Mouse (Mus musculus): Measurements from ENCODE around the gene Btbd9.
A peak's percentile ranks its signal among the peaks of the same experiment; 100 is the strongest.

The Btbd9 gene

GRCm38 (mm10) chr17:30215741-30216140, 360.5 kb downstream of the Btbd9 start:
- no peak for DNase-seq (ENCODE audit: low read depth, low spot score)

- DNase-seq (ENCODE audit: low read depth, low spot score): no peak
Observed at GRCm38 (mm10) chr17:30214393-30214792, 361.9 kb downstream of the Btbd9 start.

GRCm38 (mm10) chr17:30213371-30213770, 362.9 kb downstream of the Btbd9 start:
- DNase-seq (ENCODE audit: low read depth, low spot score): no peak

- DNase-seq (ENCODE audit: low read depth, low spot score): no peak
Observed at GRCm38 (mm10) chr17:30212647-30213046, 363.6 kb downstream of the Btbd9 start.

- DNase-seq (ENCODE audit: low read depth, low spot score): no peak
Observed at GRCm38 (mm10) chr17:30210936-30211335, 365.4 kb downstream of the Btbd9 start.

- DNase-seq (ENCODE audit: low read depth, low spot score): no peak
Observed at GRCm38 (mm10) chr17:30210262-30210661, 366.0 kb downstream of the Btbd9 start.

- DNase-seq (ENCODE audit: low read depth, low spot score): no peak
Observed at GRCm38 (mm10) chr17:30205062-30205825, 371.0 kb downstream of the Btbd9 start.

GRCm38 (mm10) chr17:30200283-30200682, 376.0 kb downstream of the Btbd9 start:
- no peak for DNase-seq (ENCODE audit: low read depth, low spot score)

- no peak for DNase-seq (ENCODE audit: low read depth, low spot score)
Observed at GRCm38 (mm10) chr17:30199374-30200247, 376.7 kb downstream of the Btbd9 start.

- DNase-seq (ENCODE audit: low read depth, low spot score): peak; percentile 30
Observed at GRCm38 (mm10) chr17:30198422-30198821, 377.9 kb downstream of the Btbd9 start.

GRCm38 (mm10) chr17:30197280-30198030, 378.8 kb downstream of the Btbd9 start:
- DNase-seq (ENCODE audit: low read depth, low spot score): no peak

GRCm38 (mm10) chr17:30196401-30197279, 379.6 kb downstream of the Btbd9 start:
- DNase-seq (ENCODE audit: low read depth, low spot score): no peak

GRCm38 (mm10) chr17:30195591-30196183, 380.6 kb downstream of the Btbd9 start:
- no peak for DNase-seq (ENCODE audit: low read depth, low spot score)

- DNase-seq (ENCODE audit: low read depth, low spot score): no peak
Observed at GRCm38 (mm10) chr17:30194629-30195445, 381.5 kb downstream of the Btbd9 start.

GRCm38 (mm10) chr17:30194091-30194490, 382.2 kb downstream of the Btbd9 start:
- no peak for DNase-seq (ENCODE audit: low read depth, low spot score)

GRCm38 (mm10) chr17:30193615-30194014, 382.7 kb downstream of the Btbd9 start:
- no peak for DNase-seq (ENCODE audit: low read depth, low spot score)

- no peak for DNase-seq (ENCODE audit: low read depth, low spot score)
Observed at GRCm38 (mm10) chr17:30192416-30193005, 383.8 kb downstream of the Btbd9 start.

- DNase-seq (ENCODE audit: low read depth, low spot score): no peak
Observed at GRCm38 (mm10) chr17:30191097-30191640, 385.1 kb downstream of the Btbd9 start.
